Mouse (Mus musculus): ENCODE results near the gene Lcn12.

The Lcn12 gene

DNA sequence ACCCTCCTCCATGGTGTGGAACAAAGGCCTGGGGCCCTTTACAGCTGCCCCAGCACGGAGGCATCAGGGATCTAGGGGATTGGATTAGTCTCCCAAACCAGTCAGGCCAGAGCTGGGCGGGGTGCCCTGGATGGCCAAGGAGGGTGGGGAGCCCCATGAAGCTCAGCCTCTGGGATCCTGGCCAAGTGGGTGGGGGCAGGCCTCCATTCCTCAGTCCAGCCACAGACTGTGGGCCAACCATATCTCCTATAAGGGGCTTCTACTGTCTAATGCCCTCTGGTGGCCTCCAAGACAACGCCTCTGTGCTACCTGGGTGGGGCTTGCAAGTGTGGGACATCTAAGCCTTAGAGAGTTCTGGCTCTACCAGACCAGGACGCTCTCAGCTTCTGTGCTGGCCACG lies 34.8 kb downstream of the Lcn12 start:
- no peak for DNase-seq

- no peak for DNase-seq
Observed at GRCm38 (mm10) chr2:25457022-25457896, 36.5 kb downstream of the Lcn12 start.

GRCm38 (mm10) chr2:25456205-25456953 lies 37.3 kb downstream of the Lcn12 start, which contains the start of gene Clic3:
Gene Clic3 (plus strand): TSS chr2:25456838.
- no peak for DNase-seq

- DNase-seq: no peak
Observed at GRCm38 (mm10) chr2:25452951-25453350, 40.8 kb downstream of the Lcn12 start.

DNA sequence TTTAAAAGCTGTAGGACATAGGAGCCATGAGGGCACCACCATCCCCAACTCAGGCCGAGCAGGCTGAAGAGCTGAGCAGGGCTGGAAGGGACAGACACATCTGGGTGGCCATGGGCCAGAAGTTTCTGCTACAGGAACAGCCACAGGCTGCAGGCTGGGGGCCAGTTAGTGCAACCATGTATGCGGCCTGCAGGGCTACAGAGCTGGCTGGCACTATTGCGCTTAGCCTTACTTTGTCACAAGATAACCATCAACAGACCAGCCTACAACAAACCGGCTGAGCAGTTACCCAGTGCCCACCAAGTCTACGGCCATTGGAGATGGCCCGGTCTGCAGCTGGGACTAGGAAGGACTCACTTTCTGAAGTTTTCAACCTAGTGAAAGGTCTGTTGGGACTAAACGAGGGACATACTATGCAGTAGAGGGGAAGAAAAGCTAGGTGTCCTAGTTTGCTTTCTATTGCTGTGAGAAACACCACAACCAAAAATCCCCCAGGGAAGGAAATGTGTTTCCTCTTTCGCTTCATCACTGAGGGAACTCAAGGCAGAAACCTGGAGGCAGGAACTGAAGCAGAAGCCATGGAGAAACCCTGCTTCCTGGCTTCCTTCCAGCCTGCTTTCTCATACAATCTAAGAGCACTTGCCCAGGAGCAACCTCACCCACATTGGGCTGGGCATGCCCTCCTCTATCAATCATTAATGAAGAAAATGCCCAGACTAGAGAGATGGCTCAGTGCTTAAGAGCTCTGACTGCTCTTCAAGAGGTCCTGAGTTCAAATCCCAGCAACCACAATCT lies 42.7 kb downstream of the Lcn12 start:
- no peak for DNase-seq

GRCm38 (mm10) chr2:25442682-25443081 lies 51.0 kb downstream of the Lcn12 start:
- DNase-seq: no peak

- no peak for DNase-seq
Observed at GRCm38 (mm10) chr2:25441067-25441466, 52.6 kb downstream of the Lcn12 start.
